Mouse (Mus musculus): Measurements from ENCODE around the gene Rbms3. TPM values are rescaled to one million over a fixed set of nuclear protein-coding genes. Genes with fewer than 3 reads are reported as not detected.

Gene Rbms3
- polyA plus RNA-seq, 1 experiment from 2014 or later: 38.3 TPM

- Histone ChIP-seq H3K9ac (ENCODE audit: low read length) (no peak overlapping the region; the same call in 1 of the 2 replicates), H3K4me2 (ENCODE audit: low read depth, low read length) (no peak overlapping the region), H3K27me3 (ENCODE audit: control insufficient read depth, insufficient read depth, low read length) (no peaks in the 10 kb centered on the region), H3K4me1 (ENCODE audit: control insufficient read depth, insufficient read depth, low read length) (peaks cover 23% of the 10 kb centered on the region), H3K27ac (ENCODE audit: low read length) (peak overlapping the region; percentile 86), H3K9me3 (replicated peaks; ENCODE audit: control insufficient read depth, low read length) (peaks cover 7% of the 10 kb centered on the region), H3K36me3 (ENCODE audit: control insufficient read depth, insufficient read depth) (peaks cover 3% of the 10 kb centered on the region; the same call in 1 of the 2 replicates), H3K4me3 (ENCODE audit: low read length) (no peak overlapping the region)
- 54% methylated on average over 4 of the region's 4 CpGs for WGBS
- ATAC-seq (replicated peaks; ENCODE audit: extremely low read depth, insufficient read depth, low FRiP score): no peak
Measured at GRCm38 (mm10) chr9:116640302-116640679, 989.4 kb downstream of the Rbms3 start.

- Histone ChIP-seq H3K27ac (ENCODE audit: low read length) (peak overlapping the region; percentile 86), H3K27me3 (ENCODE audit: control insufficient read depth, insufficient read depth, low read length) (no peaks in the 10 kb centered on the region), H3K4me3 (ENCODE audit: low read length) (no peak overlapping the region), H3K36me3 (ENCODE audit: control insufficient read depth, insufficient read depth) (peaks cover 3% of the 10 kb centered on the region; the same call in 1 of the 2 replicates), H3K4me1 (ENCODE audit: control insufficient read depth, insufficient read depth, low read length) (peaks cover 23% of the 10 kb centered on the region), H3K9ac (ENCODE audit: low read length) (peak overlapping the region; percentile 23; the same call in 1 of the 2 replicates), H3K4me2 (ENCODE audit: low read depth, low read length) (no peak overlapping the region), H3K9me3 (replicated peaks; ENCODE audit: control insufficient read depth, low read length) (peaks cover 7% of the 10 kb centered on the region)
- ATAC-seq (replicated peaks; ENCODE audit: extremely low read depth, insufficient read depth, low FRiP score): peak; percentile 87
- 28% methylated on average over 8 of the region's 8 CpGs for WGBS
Measured at GRCm38 (mm10) chr9:116639597-116640301, 990.0 kb downstream of the Rbms3 start.

- no peak overlapping the region for H3K9ac ChIP-seq (ENCODE audit: low read length)
- no peaks in the 10 kb centered on the region for H3K27me3 ChIP-seq (ENCODE audit: control insufficient read depth, insufficient read depth, low read length)
- no peak overlapping the region for H3K27ac ChIP-seq (ENCODE audit: low read length)
- peaks cover 4% of the 10 kb centered on the region for H3K4me1 ChIP-seq (ENCODE audit: control insufficient read depth, insufficient read depth, low read length)
- H3K36me3 ChIP-seq (ENCODE audit: control insufficient read depth, insufficient read depth): no peaks in the 10 kb centered on the region
- no peak overlapping the region for H3K4me3 ChIP-seq (ENCODE audit: low read length)
- no peak overlapping the region for H3K4me2 ChIP-seq (ENCODE audit: low read depth, low read length)
- 69% methylated on average over 5 of the region's 5 CpGs for WGBS
- no peaks in the 10 kb centered on the region; the same call in 1 of the 2 replicates for H3K9me3 ChIP-seq (replicated peaks; ENCODE audit: control insufficient read depth, low read length)
- no peak for ATAC-seq (replicated peaks; ENCODE audit: extremely low read depth, insufficient read depth, low FRiP score)
Measured at GRCm38 (mm10) chr9:116633786-116634185, 995.9 kb downstream of the Rbms3 start.

- Histone ChIP-seq H3K9me3 (replicated peaks; ENCODE audit: control insufficient read depth, low read length) (no peaks in the 10 kb centered on the region; the same call in 1 of the 2 replicates), H3K4me3 (ENCODE audit: low read length) (no peak overlapping the region), H3K36me3 (ENCODE audit: control insufficient read depth, insufficient read depth) (no peaks in the 10 kb centered on the region), H3K9ac (ENCODE audit: low read length) (no peak overlapping the region), H3K27me3 (ENCODE audit: control insufficient read depth, insufficient read depth, low read length) (no peaks in the 10 kb centered on the region), H3K4me1 (ENCODE audit: control insufficient read depth, insufficient read depth, low read length) (peaks cover 3% of the 10 kb centered on the region), H3K4me2 (ENCODE audit: low read depth, low read length) (no peak overlapping the region), H3K27ac (ENCODE audit: low read length) (no peak overlapping the region)
- 81% methylated on average over 1 of the region's 1 CpGs for WGBS
- ATAC-seq (replicated peaks; ENCODE audit: extremely low read depth, insufficient read depth, low FRiP score): no peak
Measured at GRCm38 (mm10) chr9:116633075-116633474, 996.6 kb downstream of the Rbms3 start.

GRCm38 (mm10) chr9:116631816-116632215 lies 997.9 kb downstream of the Rbms3 start:
- 81% methylated on average over 1 of the region's 1 CpGs for WGBS
- Histone ChIP-seq H3K27me3 (ENCODE audit: control insufficient read depth, insufficient read depth, low read length) (no peaks in the 10 kb centered on the region), H3K4me3 (ENCODE audit: low read length) (no peak overlapping the region), H3K4me2 (ENCODE audit: low read depth, low read length) (no peak overlapping the region), H3K9ac (ENCODE audit: low read length) (no peak overlapping the region), H3K36me3 (ENCODE audit: control insufficient read depth, insufficient read depth) (no peaks in the 10 kb centered on the region), H3K27ac (ENCODE audit: low read length) (no peak overlapping the region), H3K9me3 (replicated peaks; ENCODE audit: control insufficient read depth, low read length) (no peaks in the 10 kb centered on the region; the same call in 1 of the 2 replicates), H3K4me1 (ENCODE audit: control insufficient read depth, insufficient read depth, low read length) (peaks cover 3% of the 10 kb centered on the region)
- ATAC-seq (replicated peaks; ENCODE audit: extremely low read depth, insufficient read depth, low FRiP score): no peak

GRCm38 (mm10) chr9:116630805-116631204 lies 998.9 kb downstream of the Rbms3 start:
- H3K27ac ChIP-seq (ENCODE audit: low read length): no peak overlapping the region
- H3K4me3 ChIP-seq (ENCODE audit: low read length): no peak overlapping the region
- peaks cover 3% of the 10 kb centered on the region for H3K4me1 ChIP-seq (ENCODE audit: control insufficient read depth, insufficient read depth, low read length)
- no peaks in the 10 kb centered on the region; the same call in 1 of the 2 replicates for H3K9me3 ChIP-seq (replicated peaks; ENCODE audit: control insufficient read depth, low read length)
- no peaks in the 10 kb centered on the region for H3K36me3 ChIP-seq (ENCODE audit: control insufficient read depth, insufficient read depth)
- ATAC-seq (replicated peaks; ENCODE audit: extremely low read depth, insufficient read depth, low FRiP score): no peak
- no peaks in the 10 kb centered on the region for H3K27me3 ChIP-seq (ENCODE audit: control insufficient read depth, insufficient read depth, low read length)
- H3K9ac ChIP-seq (ENCODE audit: low read length): no peak overlapping the region
- peak overlapping the region; percentile 29 for H3K4me2 ChIP-seq (ENCODE audit: low read depth, low read length)
- WGBS: 29% methylated on average over 10 of the region's 10 CpGs

GRCm38 (mm10) chr9:116620434-116620833 lies 1009.3 kb downstream of the Rbms3 start:
- Histone ChIP-seq H3K4me2 (ENCODE audit: low read depth, low read length) (no peak overlapping the region), H3K9ac (ENCODE audit: low read length) (no peak overlapping the region), H3K4me1 (ENCODE audit: control insufficient read depth, insufficient read depth, low read length) (peaks cover 6% of the 10 kb centered on the region; the same call in 1 of the 2 replicates), H3K27ac (ENCODE audit: low read length) (no peak overlapping the region), H3K27me3 (ENCODE audit: control insufficient read depth, insufficient read depth, low read length) (no peaks in the 10 kb centered on the region), H3K9me3 (replicated peaks; ENCODE audit: control insufficient read depth, low read length) (no peaks in the 10 kb centered on the region), H3K36me3 (ENCODE audit: control insufficient read depth, insufficient read depth) (no peaks in the 10 kb centered on the region), H3K4me3 (ENCODE audit: low read length) (no peak overlapping the region)
- ATAC-seq (replicated peaks; ENCODE audit: extremely low read depth, insufficient read depth, low FRiP score): peak; percentile 37; the same call in 1 of the 2 replicates
- 57% methylated on average over 5 of the region's 5 CpGs for WGBS

- no peak overlapping the region for H3K4me3 ChIP-seq (ENCODE audit: low read length)
- 95% methylated on average over 5 of the region's 5 CpGs for WGBS
- H3K27ac ChIP-seq (ENCODE audit: low read length): no peak overlapping the region
- ATAC-seq (replicated peaks; ENCODE audit: extremely low read depth, insufficient read depth, low FRiP score): no peak
- H3K27me3 ChIP-seq (ENCODE audit: control insufficient read depth, insufficient read depth, low read length): no peaks in the 10 kb centered on the region
- no peak overlapping the region for H3K4me2 ChIP-seq (ENCODE audit: low read depth, low read length)
- H3K9ac ChIP-seq (ENCODE audit: low read length): no peak overlapping the region
- H3K9me3 ChIP-seq (replicated peaks; ENCODE audit: control insufficient read depth, low read length): no peaks in the 10 kb centered on the region
- no peaks in the 10 kb centered on the region for H3K36me3 ChIP-seq (ENCODE audit: control insufficient read depth, insufficient read depth)
- peaks cover 6% of the 10 kb centered on the region; the same call in 1 of the 2 replicates for H3K4me1 ChIP-seq (ENCODE audit: control insufficient read depth, insufficient read depth, low read length)
Measured at GRCm38 (mm10) chr9:116618886-116619285, 1010.8 kb downstream of the Rbms3 start.

- Histone ChIP-seq H3K36me3 (ENCODE audit: control insufficient read depth, insufficient read depth) (no peaks in the 10 kb centered on the region), H3K27me3 (ENCODE audit: control insufficient read depth, insufficient read depth, low read length) (no peaks in the 10 kb centered on the region), H3K9ac (ENCODE audit: low read length) (no peak overlapping the region), H3K4me1 (ENCODE audit: control insufficient read depth, insufficient read depth, low read length) (0 out of 2 replicates have a peak, but pooled peaks cover 3% of the 10 kb centered on the region), H3K9me3 (replicated peaks; ENCODE audit: control insufficient read depth, low read length) (no peaks in the 10 kb centered on the region), H3K27ac (ENCODE audit: low read length) (no peak overlapping the region), H3K4me2 (ENCODE audit: low read depth, low read length) (no peak overlapping the region), H3K4me3 (ENCODE audit: low read length) (no peak overlapping the region)
- 56% methylated on average over 7 of the region's 7 CpGs for WGBS
- ATAC-seq (replicated peaks; ENCODE audit: extremely low read depth, insufficient read depth, low FRiP score): no peak
Measured at GRCm38 (mm10) chr9:116613276-116613675, 1016.4 kb downstream of the Rbms3 start.
